Mouse (Mus musculus) cerebellum, adult 8-10 months (tissue): ENCODE measurements around the gene Kcng3.
A peak's percentile ranks its signal among the peaks of the same experiment; 100 is the strongest.

ENCODE experiments used
- DNase-seq: peaks from one replicate; pipeline ENCODE4 v3.0.0; 2022

The Kcng3 gene

DNA sequence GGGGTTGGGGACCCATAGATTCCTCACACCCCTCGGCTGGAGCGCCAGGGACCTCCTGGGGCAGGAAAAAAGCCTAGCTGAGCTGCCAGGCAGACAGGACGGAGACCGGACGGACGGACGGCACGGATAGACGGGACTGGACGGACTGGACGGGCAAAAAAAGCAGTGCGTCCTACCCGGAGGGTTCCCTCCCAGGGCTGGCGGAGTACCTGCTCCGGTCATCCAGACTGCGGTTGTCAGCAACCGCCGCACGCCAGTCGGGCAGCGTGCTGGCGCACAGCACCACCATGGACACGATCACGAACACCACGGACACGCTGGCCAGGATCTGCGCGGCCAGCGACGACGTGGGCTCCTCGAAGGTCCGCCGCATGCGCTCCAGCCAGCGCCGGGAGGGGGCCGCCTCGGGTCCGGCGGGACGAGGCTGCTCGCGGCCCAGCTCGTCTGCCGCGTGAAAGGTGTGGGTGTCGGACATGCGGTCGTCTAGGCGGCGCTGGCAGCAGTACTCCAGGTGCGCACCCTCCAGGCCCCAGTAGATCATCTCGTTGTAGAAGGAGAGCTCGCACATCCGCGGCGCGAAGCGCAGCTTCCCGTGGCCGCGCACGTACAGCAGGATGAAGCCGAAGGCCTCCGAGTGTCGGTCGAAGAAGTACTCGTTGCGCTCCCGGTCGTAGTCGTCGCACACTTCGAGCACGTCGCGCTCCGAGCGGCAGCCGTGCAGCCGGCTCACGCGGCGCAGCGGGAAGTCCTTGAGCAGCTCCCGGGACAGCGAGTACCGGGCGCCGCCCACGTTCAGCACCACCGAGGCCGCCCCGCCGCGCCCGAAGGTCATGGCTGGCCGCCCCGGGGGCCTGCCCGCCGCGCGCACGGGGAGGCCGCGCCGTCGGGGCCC is 662 bp downstream of the Kcng3 start:
- no peak for DNase-seq

DNA sequence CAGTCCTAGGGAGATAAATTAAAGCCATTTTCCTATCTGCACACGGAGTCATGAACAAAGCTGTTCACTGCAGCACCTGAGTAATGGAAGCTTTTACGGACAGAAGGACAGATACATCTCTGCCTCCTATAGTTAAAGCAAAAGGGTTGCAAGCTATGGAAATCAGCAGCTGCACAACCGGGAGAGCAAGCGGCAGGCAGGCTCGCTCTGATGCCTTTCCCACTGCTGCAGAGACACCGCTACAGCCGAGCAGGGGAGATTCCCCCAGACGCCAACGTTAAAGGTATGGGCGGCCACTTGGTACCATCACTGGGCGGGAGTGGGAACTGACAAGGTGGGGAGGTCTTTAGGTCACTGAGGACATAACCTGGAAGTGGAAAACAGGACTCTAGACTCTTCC is 17.8 kb downstream of the Kcng3 start:
- no peak for DNase-seq

DNA sequence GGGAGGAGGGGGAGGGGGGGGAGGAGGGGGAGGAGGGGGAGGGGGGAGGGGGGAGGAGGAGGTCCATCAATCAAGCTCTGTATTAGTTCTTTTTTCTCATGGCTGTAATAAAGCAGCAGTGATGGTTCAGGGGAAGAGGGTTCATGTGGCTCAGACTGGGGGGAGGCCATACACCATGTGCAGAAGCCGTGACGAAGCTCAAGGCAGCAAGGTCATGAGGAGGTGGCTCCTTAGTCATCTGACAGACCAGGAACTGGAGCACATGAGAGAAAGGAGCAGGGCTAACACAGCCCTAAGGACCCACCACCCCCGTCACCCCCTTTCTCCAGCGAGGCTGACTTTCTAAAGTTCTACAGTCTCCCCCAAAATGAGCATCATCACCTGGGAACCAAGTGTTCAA is 22.2 kb downstream of the Kcng3 start:
- no peak for DNase-seq

DNA sequence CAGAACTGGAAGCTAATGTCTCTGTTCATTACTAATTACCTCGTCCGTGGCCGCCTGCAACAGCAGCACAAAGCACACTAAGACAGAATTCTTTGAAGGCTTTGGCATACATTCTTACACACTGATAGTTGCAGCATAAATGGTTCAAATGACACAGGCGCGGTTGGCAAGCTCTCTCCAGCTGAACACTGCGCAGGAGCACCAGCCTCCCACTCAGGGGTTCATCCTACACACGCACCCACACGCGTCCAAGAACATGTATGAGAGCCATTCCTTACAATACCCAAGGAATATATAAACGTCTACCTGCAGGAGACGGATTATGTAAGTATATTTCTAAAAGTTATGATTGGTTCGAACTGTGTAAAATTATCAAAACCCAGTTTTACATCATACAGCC is 30.7 kb downstream of the Kcng3 start:
- no peak for DNase-seq

DNA sequence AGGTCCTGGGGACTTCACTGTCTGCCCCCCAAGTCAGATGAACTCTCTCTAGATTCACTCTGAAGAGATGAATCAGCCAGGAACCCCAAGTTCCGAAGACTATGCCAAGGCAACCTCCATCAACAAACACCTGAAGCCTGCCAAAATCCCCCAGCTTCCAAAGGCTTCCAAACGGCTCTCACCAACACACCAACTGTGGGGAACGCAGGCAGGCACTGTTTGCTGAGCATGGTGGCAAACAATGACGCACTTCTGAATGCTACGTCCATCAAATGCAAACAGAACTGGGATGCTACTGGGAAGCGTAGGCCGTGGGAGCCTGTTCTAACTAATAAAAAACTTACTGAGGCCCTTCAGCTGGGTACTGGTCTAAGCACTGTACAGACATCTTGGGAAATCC is 35.7 kb downstream of the Kcng3 start:
- no peak for DNase-seq

DNA sequence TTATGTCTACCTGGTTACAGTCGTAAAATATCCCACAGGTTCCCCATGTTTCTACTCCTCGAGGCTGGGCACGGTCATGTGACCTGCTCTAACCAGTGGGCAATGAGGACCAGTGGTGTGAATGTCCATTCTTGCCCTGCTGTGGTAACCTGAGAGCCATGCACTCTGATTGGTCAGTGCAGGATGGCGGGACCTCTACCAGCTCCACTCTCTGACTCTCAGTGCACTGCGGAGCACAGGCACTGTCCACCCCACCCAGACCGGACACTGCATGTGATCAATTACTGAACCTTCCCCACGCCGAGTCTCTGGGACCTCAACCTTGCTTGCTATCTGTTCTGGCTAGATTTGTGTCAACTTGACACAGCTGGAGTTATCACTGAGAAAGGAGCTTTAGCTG is 37.2 kb downstream of the Kcng3 start:
- no peak for DNase-seq

DNA sequence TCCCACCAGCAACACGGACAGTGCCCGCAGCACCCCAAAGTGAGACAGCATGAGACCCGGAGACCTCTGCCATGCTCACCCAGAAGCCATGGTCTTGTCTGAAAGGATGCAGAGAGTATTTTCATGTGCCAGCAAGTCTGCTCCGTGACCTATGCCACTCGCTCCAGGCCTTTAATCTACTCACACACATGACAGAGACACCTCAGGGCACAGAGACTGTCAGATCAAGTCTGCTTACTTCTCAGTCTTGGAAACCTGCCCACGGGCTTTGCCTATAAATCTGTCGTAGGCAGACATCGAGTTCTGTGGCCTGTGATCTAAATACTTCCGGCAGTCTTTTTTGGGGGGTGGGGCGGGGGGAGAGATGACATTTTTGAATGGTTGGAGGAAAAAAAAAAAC is 38.3 kb downstream of the Kcng3 start:
- DNase-seq, result no peak

DNA sequence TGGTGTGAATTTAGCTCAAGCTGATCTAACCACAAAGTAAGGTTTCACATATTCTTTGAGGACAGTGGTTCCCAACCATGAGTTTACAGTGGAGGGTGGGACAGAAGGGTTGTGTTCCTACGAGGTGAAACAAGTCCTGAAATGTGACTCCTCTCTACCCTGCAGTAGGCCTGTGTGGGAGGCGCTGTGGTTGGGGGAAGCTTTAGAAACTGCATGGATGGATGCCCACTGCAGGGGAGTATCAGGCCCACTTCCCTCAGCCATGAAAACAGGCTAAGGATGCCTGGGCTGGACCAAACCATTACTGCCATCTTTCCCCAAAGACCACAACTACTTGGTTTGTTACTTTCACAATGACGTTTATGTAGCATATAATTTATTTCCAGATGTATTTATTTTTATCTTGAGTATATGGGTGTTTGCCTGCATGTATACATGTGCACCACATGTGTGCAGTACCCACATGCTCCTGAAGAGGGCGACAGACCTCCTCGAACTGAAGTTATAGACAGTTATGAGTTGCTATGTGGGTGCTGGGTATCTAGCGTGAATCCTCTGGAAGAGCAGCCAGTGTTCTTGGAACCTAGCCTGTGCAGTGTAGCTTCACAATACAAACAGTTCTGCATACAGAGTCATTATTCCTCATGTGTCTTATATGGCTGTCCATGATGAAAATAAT is 42.9 kb downstream of the Kcng3 start:
- no peak for DNase-seq

DNA sequence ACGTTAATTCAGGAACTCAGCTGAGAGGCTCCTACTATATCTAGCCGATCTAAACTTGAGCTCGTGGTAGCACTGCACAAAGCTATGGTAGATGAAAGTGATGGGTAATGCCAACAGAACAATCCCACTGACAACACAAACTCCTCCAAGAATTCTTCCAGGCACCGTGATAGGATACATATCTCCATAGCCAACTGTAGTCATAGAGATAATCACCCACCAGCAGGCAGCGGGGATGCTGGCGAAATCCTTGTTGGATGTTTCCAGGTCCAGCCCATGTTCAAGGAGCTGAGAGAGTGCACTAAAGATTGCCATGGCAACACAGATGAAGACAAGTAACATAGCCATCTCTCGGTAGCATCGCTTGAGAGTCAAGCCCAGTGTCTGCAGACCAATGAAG is 44.0 kb downstream of the Kcng3 start:
- no peak for DNase-seq

DNA sequence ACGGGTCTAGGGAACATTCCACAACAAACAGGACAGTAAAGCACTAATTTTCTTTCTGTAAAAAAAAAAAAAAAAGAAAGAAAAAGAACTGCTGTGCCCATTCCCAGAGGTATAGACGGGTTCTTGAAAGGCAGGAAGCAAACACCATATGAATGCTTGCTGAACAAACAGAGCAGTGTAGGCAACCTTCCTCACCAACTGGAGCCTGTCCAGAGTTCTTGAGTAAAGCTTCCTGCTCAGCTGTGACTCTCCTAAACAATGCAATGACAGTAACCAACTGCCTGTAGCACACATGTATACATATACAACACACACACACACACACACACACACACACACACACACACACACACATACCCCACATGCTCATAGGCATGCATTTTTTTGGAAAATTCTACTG is 49.1 kb downstream of the Kcng3 start:
- no peak for DNase-seq

DNA sequence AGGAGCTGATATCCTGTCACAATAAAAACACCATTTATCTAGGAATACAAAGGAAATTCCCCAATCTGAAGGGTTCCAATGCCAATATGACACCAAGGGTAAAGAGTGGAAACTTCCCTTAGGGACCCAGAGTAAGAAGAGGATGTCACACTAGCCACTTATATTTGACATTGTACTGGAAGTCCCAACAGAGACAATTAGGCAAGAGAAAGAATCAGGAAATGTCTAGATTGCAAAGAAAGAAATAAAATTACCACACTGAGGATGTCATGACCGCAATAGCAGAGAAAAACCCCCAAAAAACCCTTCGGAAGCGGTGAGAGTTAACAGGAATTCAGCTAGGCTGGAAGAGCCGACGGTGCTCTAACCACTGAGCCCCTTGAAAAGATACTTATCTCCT is 51.0 kb downstream of the Kcng3 start:
- no peak for DNase-seq

DNA sequence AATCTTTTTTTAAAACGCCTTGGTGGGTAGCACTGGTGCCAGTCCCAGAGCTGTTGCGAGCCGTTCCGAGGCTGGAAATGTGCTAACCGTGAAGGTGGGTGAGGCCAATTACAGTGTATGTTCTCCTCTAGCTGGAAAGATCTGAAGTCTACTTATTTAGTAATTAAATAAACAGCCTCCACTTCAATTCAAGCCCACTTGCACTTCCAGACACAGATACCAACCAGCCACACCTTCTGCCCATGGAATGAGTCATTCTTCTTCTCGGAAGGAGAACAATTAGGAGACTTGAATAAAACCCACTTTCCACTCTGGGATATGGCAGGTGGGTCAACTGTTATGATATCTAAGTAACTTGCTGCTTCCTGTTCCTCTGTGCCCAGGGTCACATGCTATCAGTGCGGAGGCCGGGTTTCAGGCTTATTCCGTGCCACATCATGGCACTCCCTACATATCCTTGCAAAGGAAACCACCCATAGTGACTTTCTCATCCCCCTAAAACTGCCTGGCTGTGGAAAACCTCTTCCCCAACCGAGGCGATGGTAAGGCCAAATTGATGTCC is 54.8 kb downstream of the Kcng3 start:
- no peak for DNase-seq

DNA sequence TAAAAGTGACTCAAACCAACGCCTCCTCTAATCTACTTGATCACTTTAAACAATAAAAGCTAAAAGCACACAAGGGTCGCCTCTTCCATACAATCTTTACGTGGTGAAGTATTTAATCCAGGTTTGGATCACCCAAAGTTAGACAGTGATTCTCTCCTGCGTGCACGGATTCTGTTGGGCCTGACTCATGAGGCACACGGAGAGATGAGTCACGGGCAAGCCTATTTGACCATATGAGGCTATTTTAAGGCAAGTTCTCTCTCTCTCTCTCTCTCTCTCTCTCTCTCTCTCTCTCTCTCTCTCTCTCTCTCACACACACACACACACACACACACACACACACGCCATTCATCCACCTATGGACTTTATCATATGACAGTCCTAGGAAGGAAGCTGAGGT is 57.1 kb downstream of the Kcng3 start:
- DNase-seq, result no peak

DNA sequence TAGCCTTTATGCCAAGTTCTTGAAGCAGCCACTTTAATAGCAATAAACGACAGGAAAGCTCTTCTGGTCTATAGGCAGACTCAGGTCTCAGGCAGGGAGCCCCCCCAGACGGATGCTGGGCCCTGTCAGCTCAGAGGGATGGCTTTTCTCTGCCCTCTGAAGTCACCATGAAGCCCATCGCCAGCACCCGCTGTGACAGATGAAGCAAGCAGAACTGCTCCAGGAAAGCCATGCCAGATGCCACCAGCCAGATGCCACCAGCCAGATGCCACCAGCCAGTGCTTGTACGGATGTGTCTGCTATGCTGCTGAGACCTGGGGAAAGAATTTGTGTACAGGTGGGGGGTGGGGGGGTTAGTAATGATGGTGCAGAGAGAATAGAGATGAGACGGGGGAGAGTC is 58.6 kb downstream of the Kcng3 start:
- no peak for DNase-seq

DNA sequence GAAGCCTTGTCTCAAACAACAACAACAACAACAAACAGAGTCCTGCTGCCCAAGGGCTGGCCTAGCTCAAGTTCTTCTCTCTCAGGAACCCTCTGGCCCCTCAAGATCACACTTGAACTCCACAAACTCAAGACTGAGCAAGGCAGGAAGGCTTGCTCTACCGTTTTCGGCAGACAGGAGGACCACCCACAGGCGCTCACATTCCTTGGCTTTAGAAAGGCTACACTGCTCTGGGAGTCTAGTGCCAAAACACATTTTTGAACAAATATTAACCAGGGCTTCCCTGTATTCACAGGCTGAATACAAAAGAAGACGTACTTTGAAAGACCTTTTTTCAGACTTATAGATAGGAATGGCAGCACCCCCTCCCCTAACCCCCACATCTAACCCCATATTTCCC is 59.3 kb downstream of the Kcng3 start:
- no peak for DNase-seq

DNA sequence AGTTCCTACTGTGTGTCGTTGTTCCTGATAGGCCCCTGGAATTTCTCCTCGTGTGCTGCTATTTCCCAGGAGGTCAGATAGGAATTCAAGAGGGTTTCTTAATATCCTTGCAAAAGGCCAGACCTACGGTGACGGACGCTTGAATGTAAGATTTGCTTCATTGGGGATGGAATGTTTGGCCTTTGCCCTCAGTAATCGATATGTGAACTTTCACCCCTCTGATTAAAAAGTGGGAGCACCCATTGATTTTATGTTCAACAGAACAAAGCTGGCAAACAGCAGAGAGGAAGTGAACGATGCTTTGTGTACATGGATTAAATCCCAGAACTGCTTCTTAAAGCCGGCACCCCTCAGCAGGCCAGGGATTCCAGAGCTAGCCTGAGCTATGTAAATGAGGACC is 64.3 kb downstream of the Kcng3 start:
- DNase-seq, result no peak

DNA sequence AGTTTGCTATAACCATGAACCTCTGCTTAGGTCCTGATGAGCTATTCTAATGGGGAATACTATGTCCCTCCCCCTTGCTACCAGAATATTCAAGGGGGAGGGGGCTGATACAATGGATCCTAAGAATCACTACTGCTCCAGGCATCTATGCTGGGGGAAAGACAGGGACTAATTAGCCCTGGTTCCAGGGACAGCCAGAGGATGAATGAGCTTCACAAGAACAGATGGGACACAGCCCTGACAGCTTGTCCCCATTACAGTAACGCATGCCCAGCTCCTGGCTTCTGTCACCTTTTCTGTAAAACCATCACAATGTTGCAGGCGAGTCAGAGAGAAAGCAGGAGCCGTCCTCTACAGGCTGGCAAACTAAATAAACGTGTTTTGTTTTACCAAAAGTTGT is 66.2 kb downstream of the Kcng3 start:
- peak; percentile 32 for DNase-seq

DNA sequence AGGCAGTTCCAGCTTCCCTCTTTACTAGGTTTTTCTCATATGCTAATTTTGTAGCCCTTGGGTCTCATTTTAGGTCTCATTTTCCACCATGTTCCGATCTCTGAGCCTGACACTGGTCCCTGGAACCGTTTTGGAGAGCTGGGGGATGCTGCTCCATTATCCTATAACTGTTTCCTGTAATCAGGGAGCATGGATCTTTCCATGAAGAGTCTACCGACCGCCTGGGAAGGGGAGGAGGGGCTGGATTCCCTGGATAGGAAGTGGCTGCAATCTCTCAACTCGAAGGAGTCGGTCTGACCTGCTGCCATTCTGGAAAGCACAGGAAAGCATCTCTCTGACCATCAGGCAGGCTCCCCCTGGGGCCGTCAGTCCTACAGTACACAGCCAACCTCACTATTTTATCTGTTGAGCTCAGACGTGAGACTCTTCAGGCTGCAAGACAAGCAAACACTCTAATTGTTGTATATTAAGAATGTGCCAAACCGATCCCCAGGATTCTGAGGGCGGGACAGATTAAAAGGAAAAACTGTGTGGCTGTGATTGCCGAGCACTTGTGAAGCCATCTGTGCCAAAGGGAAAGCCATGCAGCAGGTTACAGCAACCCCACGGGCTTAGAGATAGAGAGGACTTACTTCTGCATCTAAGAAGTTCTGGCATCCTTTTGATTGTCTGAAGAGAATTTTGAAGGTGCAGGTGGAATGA is 67.4 kb downstream of the Kcng3 start:
- DNase-seq, result peak; percentile 21

DNA sequence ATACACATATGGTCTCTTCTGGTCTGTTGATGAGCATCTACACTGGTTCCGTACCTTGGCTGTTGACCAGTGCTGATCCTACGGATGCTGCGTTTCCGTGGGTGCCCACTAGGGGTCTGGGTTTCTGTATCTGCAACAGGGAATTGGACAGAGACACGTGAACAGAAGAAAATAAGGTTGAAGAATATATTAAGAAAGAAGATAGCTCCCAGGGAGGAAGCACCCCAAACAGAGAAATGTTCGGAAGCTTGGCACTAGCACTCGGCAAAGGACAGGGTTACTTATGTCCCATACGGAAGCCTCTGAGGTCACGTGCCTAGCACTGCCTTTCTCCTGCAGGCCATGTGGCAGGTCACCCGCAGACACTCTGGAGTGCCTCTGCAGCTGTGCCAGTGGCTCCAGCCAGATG is 68.0 kb downstream of the Kcng3 start:
- peak; percentile 54 for DNase-seq

DNA sequence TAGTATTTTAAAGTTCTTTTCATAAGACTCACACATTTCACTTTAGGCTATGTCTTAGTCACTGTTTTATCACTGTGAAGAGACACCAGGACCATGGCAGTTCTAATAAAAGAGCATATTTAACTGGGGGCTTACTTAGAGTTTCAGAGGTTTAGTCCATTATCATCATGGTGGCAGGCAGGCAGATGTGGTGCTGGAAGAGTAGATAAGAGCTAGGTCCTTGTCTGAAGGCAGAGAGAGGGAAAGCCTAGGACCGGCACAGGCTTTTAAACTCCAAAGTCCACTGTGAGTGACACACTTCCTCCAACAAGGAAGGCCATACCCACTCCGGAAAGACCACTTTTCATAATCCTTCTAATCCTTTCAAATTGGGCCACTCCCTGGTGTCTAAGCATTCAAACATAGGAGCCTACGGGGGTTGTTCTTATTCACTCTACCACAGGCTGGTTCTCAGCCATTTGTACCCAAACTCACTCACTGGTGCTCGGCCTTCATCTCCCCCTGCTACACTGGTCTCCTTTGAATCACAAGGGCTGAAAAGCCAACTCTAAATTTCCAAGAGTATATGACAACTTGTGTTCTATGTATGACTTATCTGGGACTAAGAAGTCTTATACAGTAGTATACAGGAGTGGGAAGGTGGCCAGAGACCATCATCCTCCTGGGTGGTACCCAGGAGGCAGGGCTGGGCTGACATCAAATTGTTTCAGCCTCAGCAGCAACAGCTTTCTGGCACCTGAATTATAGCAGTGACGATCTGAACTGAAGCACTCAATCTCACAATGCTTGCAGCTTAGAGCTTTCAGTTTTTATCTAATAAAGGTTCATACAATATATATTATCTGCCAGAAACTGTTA is 69.3 kb downstream of the Kcng3 start:
- no peak for DNase-seq

DNA sequence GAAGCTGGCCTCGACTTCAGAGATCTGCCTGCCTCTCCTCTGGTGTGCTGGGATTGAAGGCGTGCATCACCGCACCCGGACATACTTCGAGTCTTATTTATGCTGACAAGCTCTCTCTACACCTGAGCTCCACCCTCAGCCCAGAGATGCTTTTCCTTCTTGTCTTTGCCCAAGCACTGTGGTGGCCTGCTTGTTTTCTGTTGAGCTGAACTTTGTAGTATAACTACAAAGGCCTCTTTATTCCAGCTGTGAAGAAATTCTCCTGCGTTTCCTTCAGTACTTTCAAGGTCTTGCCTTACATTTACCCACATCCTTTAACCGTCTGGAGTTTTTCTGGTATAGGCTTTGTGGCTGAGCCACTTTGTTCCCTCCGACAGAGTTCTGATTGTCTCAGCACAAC is 72.6 kb downstream of the Kcng3 start:
- no peak for DNase-seq

DNA sequence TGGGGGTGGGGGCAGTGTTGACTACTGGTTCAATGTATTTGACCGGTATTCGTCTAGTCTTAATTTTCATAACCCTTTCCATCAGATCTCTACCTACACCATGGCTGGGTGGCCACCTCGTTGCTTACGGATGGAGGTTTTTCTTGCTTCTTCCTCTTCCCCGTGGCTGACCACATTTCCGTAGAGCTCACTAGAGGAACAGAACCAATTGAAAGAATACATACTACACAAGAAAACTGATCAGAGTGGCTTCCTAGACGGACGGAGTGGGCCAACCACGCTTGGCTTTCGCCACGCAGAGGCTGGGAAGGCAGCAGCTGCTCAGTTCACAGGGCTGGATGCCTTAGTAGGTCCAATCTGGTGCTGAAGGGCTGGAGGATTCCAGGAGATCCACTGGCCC is 75.9 kb downstream of the Kcng3 start:
- no peak for DNase-seq

DNA sequence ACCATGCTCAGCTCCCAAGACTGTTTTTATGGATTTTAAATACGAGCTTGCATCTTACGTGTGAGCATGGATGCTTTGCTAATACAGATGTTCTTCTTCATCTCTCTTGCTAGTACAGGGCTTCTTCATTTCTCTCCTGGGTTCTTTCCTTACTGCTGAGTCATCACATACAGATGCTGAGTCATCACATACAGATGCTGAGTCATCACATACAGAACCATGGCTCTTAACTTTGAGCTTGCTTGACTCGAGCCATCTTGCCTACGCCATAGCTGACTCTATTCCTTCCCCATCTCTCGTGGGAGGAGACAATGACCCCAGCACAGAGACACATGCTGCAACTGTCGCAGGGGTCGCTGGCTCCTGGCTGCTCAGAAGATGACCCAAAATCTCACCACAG is 76.7 kb downstream of the Kcng3 start:
- DNase-seq, result no peak
